ENCODE assay signal across 14 mouse cellular contexts in genomic region chr13:43209560-43209959, GRCm38 (mm10). TPM values are rescaled to one million over a fixed set of nuclear protein-coding genes. Genes with fewer than 3 reads are reported as not detected.
DNase-seq lines count a peak whose midpoint lies in the region; ATAC-seq and TF ChIP-seq lines count a peak whose summit lies in the region.
"Had no signal": no experiment of that assay in that cellular context is flagged by ENCODE, and none has a peak within 500 bp of the region (broad histone marks: within the 10 kb centered on the region; RNA-seq: fewer than 3 reads in every experiment).

No protein-coding gene starts in this region.

- H3K4me1 ChIP-seq in liver, embryonic 12.5 days = peaks cover 42% of the 10 kb centered on the region
- H3K4me1 ChIP-seq in liver, embryonic 11.5 days (replicated peaks; ENCODE audit: control insufficient read depth, insufficient read depth, low read length) = peaks cover 16% of the 10 kb centered on the region
- peaks cover 92% of the 10 kb centered on the region for H3K4me1 ChIP-seq in G1E (ENCODE audit: insufficient read depth, low read depth, low read length)
- H3K4me1 ChIP-seq in spleen, adult 2 months (ENCODE audit: control insufficient read depth, insufficient read depth, insufficient read length) = peaks cover 22% of the 10 kb centered on the region; the same call in 1 of the 2 replicates
- H3K4me1 ChIP-seq in intestine, postnatal 0 days (replicated peaks; ENCODE audit: control insufficient read depth, insufficient read depth, low read length) = no peaks in the 10 kb centered on the region
- H3K4me1 ChIP-seq: stomach, embryonic 15.5 days had no signal

- peaks cover 18% of the 10 kb centered on the region; the same call in 1 of the 2 replicates for H3K27me3 ChIP-seq in liver, embryonic 12.5 days (replicated peaks)
- H3K27me3 ChIP-seq in liver, embryonic 11.5 days (replicated peaks; ENCODE audit: control insufficient read depth, insufficient read depth, low read length) = no peaks in the 10 kb centered on the region
- H3K27me3 ChIP-seq in G1E (ENCODE audit: insufficient read depth, low read length) = peaks cover 30% of the 10 kb centered on the region; the same call in 1 of the 2 replicates
- no peaks in the 10 kb centered on the region for H3K27me3 ChIP-seq in spleen, adult 2 months (ENCODE audit: control insufficient read depth, insufficient read depth, low read length)
- no peaks in the 10 kb centered on the region for H3K27me3 ChIP-seq in intestine, postnatal 0 days (replicated peaks; ENCODE audit: control insufficient read depth, insufficient read depth, low read length)
- H3K27me3 ChIP-seq: kidney, embryonic 15.5 days; limb, embryonic 12.5 days; stomach, embryonic 15.5 days had no signal

- no peak overlapping the region for H3K4me3 ChIP-seq in liver, embryonic 12.5 days
- no peak overlapping the region for H3K4me3 ChIP-seq in liver, embryonic 11.5 days (ENCODE audit: low read depth, low read length)
- H3K4me3 ChIP-seq in G1E (ENCODE audit: low read depth, low read length) = peak overlapping the region; percentile 61; the same call in 1 of the 2 replicates
- H3K4me3 ChIP-seq in spleen, adult 2 months (ENCODE audit: extremely low read depth, insufficient read depth, insufficient read length) = no peak overlapping the region
- no peak overlapping the region for H3K4me3 ChIP-seq in intestine, postnatal 0 days (ENCODE audit: low read depth, low read length)
- H3K4me3 ChIP-seq: kidney, embryonic 15.5 days; limb, embryonic 12.5 days; midbrain, embryonic 10.5 days; stomach, embryonic 15.5 days had no signal

- H3K9ac ChIP-seq in liver, embryonic 12.5 days = no peak overlapping the region
- H3K9ac ChIP-seq in liver, embryonic 11.5 days (ENCODE audit: low read depth, low read length) = no peak overlapping the region
- H3K9ac ChIP-seq in intestine, postnatal 0 days (ENCODE audit: low read depth, low read length) = no peak overlapping the region
- H3K9ac ChIP-seq: hindbrain, embryonic 14.5 days; kidney, embryonic 15.5 days; limb, embryonic 12.5 days; stomach, embryonic 15.5 days had no signal

- H3K36me3 ChIP-seq in liver, embryonic 12.5 days = no peaks in the 10 kb centered on the region
- H3K36me3 ChIP-seq in liver, embryonic 11.5 days (ENCODE audit: control insufficient read depth, insufficient read depth, low read length) = no peaks in the 10 kb centered on the region
- no peaks in the 10 kb centered on the region for H3K36me3 ChIP-seq in G1E (replicated peaks)
- no peaks in the 10 kb centered on the region for H3K36me3 ChIP-seq in spleen, adult 2 months (ENCODE audit: control insufficient read depth, insufficient read depth, low read length)
- no peaks in the 10 kb centered on the region for H3K36me3 ChIP-seq in intestine, postnatal 0 days (ENCODE audit: control insufficient read depth, insufficient read depth)
- H3K36me3 ChIP-seq: kidney, embryonic 15.5 days; limb, embryonic 12.5 days; midbrain, embryonic 10.5 days; stomach, embryonic 15.5 days had no signal

- 42% methylated on average over 5 of the region's 5 CpGs for WGBS in liver, embryonic 12.5 days (ENCODE audit: insufficient replicate concordance)
- WGBS in liver, embryonic 11.5 days = 55% methylated on average over 5 of the region's 5 CpGs
- WGBS in spleen, adult 2 months = 22% methylated on average over 5 of the region's 5 CpGs
- WGBS in intestine, postnatal 0 days = 79% methylated on average over 5 of the region's 5 CpGs

- no peak for DNase-seq in liver, embryonic 11.5 days (ENCODE audit: low spot score)
- DNase-seq in G1E (ENCODE audit: low spot score) = no peak
- peak; percentile 69 to 75 for DNase-seq in spleen, adult 2 months (ENCODE audit: low read depth in 1 of 2, low spot score in 2 of 2)
- no peak for DNase-seq in yolk sac, embryonic 10.5 days (ENCODE audit: low spot score)
- DNase-seq: cerebellum, postnatal 36 days; thymus, postnatal 36 days had no signal

- no peak overlapping the region for H3K27ac ChIP-seq in liver, embryonic 12.5 days
- H3K27ac ChIP-seq in liver, embryonic 11.5 days (ENCODE audit: low read depth, low read length) = no peak overlapping the region
- H3K27ac ChIP-seq in spleen, adult 2 months (ENCODE audit: insufficient read depth, low read length) = peak overlapping the region; percentile 49
- no peak overlapping the region for H3K27ac ChIP-seq in intestine, postnatal 0 days (ENCODE audit: low read depth, low read length)
- H3K27ac ChIP-seq: hindbrain, embryonic 14.5 days; kidney, embryonic 15.5 days; limb, embryonic 12.5 days; midbrain, embryonic 10.5 days; stomach, embryonic 15.5 days had no signal

- no peak for TF ChIP-seq CTCF in G1E (IDR thresholded peaks at IDR 0.05; ENCODE audit: low read depth, low read length)
- no peak for TF ChIP-seq CTCF in spleen, adult 2 months (IDR thresholded peaks at IDR 0.05; ENCODE audit: extremely low read depth, insufficient read depth, insufficient read length, insufficient replicate concordance)
- TF ChIP-seq CTCF in intestine, postnatal 0 days (IDR thresholded peaks at IDR 0.05; ENCODE audit: low read depth) = no peak

- no peaks in the 10 kb centered on the region for H3K9me3 ChIP-seq in liver, embryonic 12.5 days (replicated peaks)
- H3K9me3 ChIP-seq in liver, embryonic 11.5 days (ENCODE audit: control insufficient read depth, low read length) = no peaks in the 10 kb centered on the region
- no peaks in the 10 kb centered on the region for H3K9me3 ChIP-seq in G1E (replicated peaks)
- no peaks in the 10 kb centered on the region for H3K9me3 ChIP-seq in intestine, postnatal 0 days (ENCODE audit: control insufficient read depth)
- H3K9me3 ChIP-seq: kidney, embryonic 15.5 days; limb, embryonic 12.5 days; midbrain, embryonic 10.5 days; stomach, embryonic 15.5 days had no signal

- ATAC-seq in liver, embryonic 12.5 days = 0 out of 2 replicates have a peak, but pooled peaks have one; percentile 30
- ATAC-seq in liver, embryonic 11.5 days (replicated peaks; ENCODE audit: low FRiP score) = no peak
- ATAC-seq in G1E (ENCODE audit: extremely low read depth, insufficient number of reproducible peaks, low FRiP score, poor library complexity, severe bottlenecking) = no peak
- ATAC-seq in hematopoietic stem cell, adult 5-6 weeks (replicated peaks in 1 of 2; ENCODE audit: insufficient read depth in 1 of 2, low FRiP score in 2 of 2, low TSS enrichment in 1 of 2, low read depth in 1 of 2, poor library complexity in 2 of 2, severe bottlenecking in 2 of 2) = peak; percentile 79 to 80
- no peak for ATAC-seq in intestine, postnatal 0 days

- no peak for TF ChIP-seq POLR2A in spleen, adult 2 months (IDR thresholded peaks at IDR 0.05; ENCODE audit: low read depth, low read length)

- 0 out of 2 replicates have a peak overlapping the region, but pooled peaks have one; percentile 25 for H3K4me2 ChIP-seq in liver, embryonic 12.5 days
- H3K4me2 ChIP-seq in liver, embryonic 11.5 days = no peak overlapping the region
- no peak overlapping the region for H3K4me2 ChIP-seq in intestine, postnatal 0 days (replicated peaks; ENCODE audit: low read depth)
- H3K4me2 ChIP-seq: hindbrain, embryonic 14.5 days; kidney, embryonic 15.5 days; limb, embryonic 12.5 days; stomach, embryonic 15.5 days had no signal

RNA-seq across cellular contexts. Expression of gene Tbc1d7, which starts 38.3 kb away (rescaled TPM):
- 20.0 and 20.7 TPM in 2 replicates for polyA plus RNA-seq in liver, embryonic 12.5 days (2016; fragmentation: Nextera tagmentation; extraction: Ambion mirVana)
- polyA plus RNA-seq in liver, embryonic 11.5 days (2014; fragmentation: Nextera tagmentation; extraction: Ambion mirVana) = 28.9 and 34.8 TPM in 2 replicates
- 82.5 and 87.3 TPM in 2 replicates for total RNA-seq in G1E (2014; fragmentation: Nextera tagmentation)
- 9.4 and 18.2 TPM in 2 replicates for total RNA-seq in G1E (2017)
- 10.9 and 11.6 TPM in 2 replicates for polyA plus RNA-seq in G1E (2012)
- 3.9 and 9.0 TPM in 2 replicates for total RNA-seq in hematopoietic stem cell, adult 5-6 weeks (2017)
- polyA plus RNA-seq in spleen, adult 2 months (2012; rRNA removed) = 5.7 and 6.3 TPM in 2 replicates
- polyA plus RNA-seq in intestine, postnatal 0 days (2015; fragmentation: Nextera tagmentation; extraction: Ambion mirVana) = 22.0 and 24.1 TPM in 2 replicates

Comparison
In these comparisons a context has a peak if more than half of its experiments do, and no peak if none do; other contexts are left out.
1. ATAC-seq: peak in liver, embryonic 12.5 days (single experiment) and hematopoietic stem cell, adult 5-6 weeks (2 of 2); none in liver, embryonic 11.5 days (single experiment), G1E (single experiment) and intestine, postnatal 0 days (single experiment).
2. DNase-seq: peak in spleen, adult 2 months (2 of 2); none in liver, embryonic 11.5 days (single experiment), G1E (single experiment) and yolk sac, embryonic 10.5 days (single experiment).